Mouse (Mus musculus) neutrophil, adult 65 days (primary cell): ENCODE data around the gene Syk. TPM values are rescaled to one million over a fixed set of nuclear protein-coding genes. Genes with fewer than 3 reads are reported as not detected.

ENCODE experiments used
- total RNA-seq: library from RNA; stranded (reverse); gene quantifications from 2 replicates; pipeline ENCODE4 v1.2.4, GENCODE M21; 2023

Gene Syk
- total RNA-seq: 502 and 725 TPM in 2 replicates

GRCm38 (mm10) chr13:52582878-52583661, at the start of gene Syk:
TSS of gene Syk (plus strand) at chr13:52583173.

Other genes with a start within 250 kb of the Syk start
- 0.09 and 0.39 TPM in 2 replicates for gene Diras2, start 51.9 kb upstream of the Syk start, total RNA-seq